Mouse (Mus musculus) bone marrow, adult 2 months (tissue): ENCODE measurements around the gene Fto.
A peak's percentile ranks its signal among the peaks of the same experiment; 100 is the strongest.

Experiments
- CTCF ChIP-seq: fragments of 200-500 bp; IDR thresholded peaks from 2 replicates; pipeline ENCODE4 v1.5.1; 2011; ENCODE audit warnings: low read length, control low read depth; ENCODE audit not compliant: control insufficient read depth, insufficient read depth
- POLR2A ChIP-seq: fragments of 200-500 bp; IDR thresholded peaks from 2 replicates; pipeline ENCODE4 v1.6.1; 2011; ENCODE audit warnings: low read depth, mild to moderate bottlenecking, control low read depth, low read length, borderline replicate concordance; ENCODE audit not compliant: control insufficient read depth

- TF ChIP-seq CTCF (peak; percentile 71), POLR2A (no peak)
Measured at GRCm38 (mm10) chr8:91531971-91532370, 218.6 kb downstream of the Fto start.
